Mouse (Mus musculus) adrenal gland, postnatal 25 days (tissue): ENCODE data around the gene Shroom1. TPM values are rescaled to one million over a fixed set of nuclear protein-coding genes. Genes with fewer than 3 reads are reported as not detected.
A peak's percentile ranks its signal among the peaks of the same experiment; 100 is the strongest.

Experiments
- DNase-seq: peaks from one replicate; pipeline ENCODE4 v3.0.0; 2021; ENCODE audit warnings: mixed read lengths
- total RNA-seq: library from RNA; stranded (reverse); gene quantifications from 2 replicates; pipeline ENCODE4 v1.2.3, GENCODE M21; 2021

Shroom1 gene
- total RNA-seq, 1 experiment from 2014 or later, result 4.6 TPM

DNA sequence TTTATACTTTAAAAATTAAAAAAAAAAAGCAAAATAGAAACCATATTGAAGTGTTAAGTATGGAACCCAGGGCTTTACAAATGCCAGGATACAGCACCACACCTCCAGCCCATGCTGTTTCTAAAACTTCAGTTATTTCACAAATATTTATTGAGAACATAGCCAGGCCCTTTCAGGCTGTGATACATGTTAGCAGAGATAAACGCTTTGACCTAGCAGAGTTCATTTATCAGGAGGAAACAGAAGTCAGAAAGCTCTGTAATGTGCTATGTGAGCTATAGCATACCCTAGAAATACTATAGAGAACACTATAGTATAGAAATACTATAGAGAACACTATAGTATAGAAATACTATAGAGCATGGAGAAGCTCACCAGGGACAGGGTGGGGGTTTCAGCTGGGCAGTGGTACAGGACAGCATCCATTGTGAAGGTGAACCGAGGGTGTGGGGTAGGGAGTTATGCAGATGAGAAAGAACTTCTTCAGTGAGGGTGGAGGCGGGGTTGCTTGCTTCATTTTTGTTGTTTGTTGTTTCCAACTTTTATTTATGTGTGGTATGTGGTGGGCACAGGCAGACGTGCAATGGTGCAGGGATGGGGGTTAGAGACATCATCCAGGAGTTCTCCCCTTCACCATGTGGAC lies 24.2 kb downstream of the Shroom1 start:
- no peak for DNase-seq

DNA sequence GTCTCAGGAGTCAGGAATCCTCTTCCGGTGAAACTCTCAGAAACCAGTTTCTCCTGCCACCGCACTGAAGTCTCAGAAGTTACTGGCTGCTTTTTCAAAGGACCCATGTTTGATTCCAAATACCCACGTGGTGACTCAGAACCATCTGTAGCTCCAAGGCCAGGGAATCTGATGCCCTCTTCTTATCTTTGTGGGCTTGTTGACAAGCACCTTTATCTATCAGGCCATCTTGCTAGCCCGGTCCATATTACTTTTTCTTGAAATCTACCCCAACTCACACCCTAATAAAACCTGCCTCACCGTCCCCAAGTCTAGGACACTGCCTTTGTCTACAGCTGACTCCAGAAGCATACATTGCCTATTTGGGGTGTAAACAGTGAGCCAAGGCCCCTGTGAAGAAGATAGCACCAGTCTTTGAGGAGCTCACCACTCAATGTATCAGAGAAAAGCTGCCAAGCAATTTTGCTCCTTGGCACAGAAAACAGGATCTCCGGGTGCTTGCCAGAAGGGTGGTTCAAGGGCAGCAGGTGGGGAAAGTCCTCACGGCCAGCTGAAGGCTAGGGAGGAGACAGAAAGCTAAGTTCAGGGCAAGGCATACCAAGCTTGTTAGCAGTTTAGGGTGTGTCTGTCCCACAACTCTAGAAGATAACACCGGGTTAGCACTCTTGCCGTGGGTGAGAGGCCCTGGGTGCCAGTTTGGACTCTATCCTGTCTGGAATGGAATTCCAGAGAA lies 26.3 kb downstream of the Shroom1 start:
- DNase-seq, result no peak

DNA sequence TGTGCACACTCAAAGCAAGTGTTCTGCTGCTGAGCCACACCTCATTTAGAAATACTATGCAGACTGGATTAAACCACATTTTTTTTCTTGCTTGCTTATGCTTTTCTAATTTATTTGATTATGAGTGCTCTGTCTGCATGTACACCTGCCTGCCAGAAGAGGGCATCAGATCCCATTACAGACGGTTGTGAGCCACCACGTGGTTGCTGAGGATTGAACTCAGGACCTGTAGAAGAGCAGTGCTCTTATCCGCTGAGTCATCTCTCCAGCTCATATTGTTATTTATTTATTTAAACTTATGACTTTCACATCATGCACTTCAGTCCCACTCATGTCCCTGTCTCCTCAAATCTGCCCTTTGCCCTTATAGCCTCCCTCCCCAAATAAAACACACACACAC lies 28.7 kb downstream of the Shroom1 start:
- no peak for DNase-seq

DNA sequence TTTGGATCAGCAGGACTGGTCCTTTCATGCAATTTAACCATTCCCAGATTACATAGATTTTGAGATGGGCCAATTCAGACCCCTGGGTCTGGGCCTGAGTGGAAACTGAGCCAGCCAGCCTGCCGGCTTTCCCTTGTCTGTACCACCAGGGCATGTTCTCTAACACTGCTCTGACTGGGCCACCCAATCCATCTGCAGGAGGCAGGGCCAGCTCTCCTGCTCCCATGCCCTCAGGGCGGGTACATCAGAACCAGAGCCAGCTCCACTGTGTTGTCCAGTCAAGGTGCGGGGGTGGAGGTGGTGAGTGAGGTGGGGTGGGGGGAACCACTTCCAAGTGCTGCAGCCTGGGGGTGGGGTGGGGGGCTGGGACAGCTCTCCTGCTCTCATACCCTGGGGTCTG lies 29.3 kb downstream of the Shroom1 start:
- DNase-seq, result no peak

DNA sequence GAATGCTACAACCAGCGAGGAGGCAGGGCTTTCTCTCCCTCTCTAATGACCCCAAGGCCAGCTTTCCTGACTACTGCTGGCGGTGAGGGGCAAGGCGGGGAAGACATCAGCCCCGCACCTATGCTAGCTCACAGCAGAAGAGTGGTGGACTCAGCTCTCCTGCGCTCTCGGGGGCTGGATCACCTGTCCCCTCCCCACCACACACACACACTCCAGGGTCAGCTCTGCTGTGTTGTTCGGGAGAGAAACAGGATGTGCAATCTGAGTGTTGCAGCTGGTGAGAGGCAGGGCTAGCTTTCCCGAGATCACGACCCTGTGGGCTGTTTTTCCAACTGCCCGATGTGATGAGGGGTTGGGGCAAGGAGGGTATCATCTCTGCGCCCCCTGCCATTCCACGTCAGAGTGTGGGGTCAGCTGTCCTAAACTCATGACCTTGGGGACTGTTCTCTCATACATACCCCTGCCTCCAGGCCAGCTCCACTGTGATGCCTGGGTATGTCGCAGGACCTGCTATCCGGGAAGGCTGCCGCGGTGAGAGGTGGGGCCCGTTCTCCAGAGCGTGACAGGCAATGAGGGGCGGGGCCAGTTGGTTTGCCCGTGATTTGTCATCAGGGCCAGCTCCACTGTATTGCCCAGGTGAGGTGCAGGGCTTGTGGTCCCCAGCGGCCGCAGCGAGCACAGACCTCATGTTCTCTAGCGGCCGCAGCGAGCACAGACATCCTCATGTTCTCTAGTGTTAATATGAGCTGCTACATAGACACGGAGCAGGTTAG lies 30.0 kb downstream of the Shroom1 start:
- peak; percentile 38 for DNase-seq

DNA sequence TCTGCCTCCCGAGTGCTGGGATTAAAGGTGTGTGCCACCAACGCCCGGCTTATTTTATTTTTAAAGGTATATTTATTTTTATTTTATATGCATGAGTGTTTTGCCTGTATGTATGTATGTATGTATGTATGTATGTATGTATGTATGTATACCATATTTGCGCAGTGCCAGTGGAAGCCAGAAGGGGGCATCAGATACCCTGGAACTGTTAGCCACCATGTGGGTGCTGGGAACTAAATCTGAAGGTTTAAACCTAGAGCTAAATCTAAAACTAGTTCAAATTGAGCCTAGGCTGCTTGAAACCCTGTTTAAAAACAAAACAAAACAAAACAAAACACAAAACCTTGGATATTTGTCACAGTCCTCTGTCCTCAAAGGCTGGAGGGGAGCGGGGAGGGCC lies 32.0 kb downstream of the Shroom1 start:
- DNase-seq, result no peak

DNA sequence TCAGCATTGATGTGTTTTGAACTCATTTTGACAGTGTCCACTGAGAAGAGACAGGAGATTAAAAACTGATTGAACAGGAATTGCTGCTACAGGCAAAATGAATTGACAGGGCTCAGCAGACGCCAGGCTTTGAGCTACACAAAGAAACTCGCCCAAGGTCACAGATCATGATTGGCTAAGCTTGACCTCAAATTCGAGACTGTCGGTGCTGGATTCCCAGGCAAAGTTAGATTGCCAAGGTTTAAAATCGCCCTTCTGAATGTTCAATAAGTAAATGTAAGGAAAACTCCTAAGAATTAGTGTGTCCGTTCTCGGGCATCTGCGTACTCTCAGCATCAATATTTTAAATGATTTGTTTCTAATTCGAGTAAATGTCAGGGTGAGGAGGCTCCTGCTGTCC lies 32.4 kb downstream of the Shroom1 start:
- DNase-seq, result no peak

DNA sequence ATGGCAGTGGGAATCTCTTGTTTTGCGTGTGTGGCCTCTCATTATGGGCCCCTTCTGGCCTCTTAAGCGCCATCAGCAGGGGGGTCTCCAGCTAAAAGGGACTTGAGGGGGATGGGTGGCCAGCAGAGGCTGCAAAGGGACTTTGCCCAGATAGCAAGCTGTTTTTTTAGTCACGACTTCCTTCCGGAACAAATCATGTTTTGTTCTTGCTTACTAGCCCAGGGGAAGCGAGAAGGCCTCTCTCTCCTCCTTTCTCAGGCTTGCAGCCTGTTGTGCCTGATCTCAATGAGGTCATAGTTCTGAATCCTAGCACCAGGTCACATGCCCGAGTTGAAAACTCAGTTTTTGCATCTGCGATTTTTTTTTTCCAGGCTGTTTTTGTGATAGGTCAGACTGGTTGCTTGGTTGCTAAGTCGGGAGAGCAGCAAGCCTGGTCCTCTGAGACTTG lies 35.0 kb downstream of the Shroom1 start:
- no peak for DNase-seq

DNA sequence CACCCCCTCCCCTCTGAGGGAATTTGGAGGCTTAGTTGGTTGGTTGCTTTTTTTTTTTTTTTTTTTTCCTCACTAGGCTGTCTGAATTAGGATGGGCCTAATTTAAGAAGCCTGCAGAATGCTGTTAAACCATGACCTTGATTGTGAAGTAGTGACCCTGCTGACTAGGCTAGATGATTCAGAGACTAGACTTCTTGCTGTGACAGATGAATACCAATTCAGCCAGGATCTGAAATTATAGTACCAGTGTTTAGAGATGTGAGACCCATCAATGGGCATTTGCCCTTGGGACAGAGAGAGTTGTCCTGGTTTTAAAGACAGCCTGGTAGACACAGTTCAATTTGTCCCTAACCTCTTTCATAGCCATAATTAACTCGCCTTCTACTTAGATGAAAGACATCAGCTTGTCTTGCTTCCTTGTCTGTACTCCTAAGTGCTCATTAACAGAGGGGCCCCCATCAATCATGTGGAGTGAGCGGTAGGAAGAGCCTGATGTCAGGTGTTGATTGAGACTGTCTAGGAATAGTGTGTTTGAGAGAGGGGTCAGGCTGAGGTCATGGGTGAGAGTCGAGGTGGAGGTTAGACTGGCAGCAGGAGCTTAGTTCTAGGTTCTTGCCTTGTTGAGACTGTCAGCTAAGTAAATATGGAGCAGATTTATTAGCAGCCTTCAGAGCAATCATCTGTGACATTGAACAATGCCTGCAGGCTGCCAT lies 36.4 kb downstream of the Shroom1 start:
- no peak for DNase-seq

DNA sequence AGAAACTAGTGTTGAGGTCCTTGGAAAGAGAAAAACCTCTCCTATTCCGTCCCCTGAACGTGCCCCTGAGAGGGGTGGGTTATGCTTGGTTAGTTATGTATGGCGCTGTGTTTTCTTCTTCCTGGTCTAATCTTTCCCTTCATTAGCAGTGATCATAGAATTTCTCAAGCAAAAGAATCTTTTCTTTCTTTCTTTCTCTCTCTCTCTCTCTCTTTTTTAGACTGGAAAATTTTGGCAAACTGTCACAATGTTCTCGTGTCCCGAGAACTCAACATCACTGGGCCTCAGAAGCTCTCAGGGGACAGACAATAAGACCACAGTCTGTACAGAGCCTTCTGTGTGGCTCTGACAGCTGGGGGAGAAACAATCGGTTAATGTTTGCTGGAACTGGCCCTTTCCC lies 38.4 kb downstream of the Shroom1 start:
- DNase-seq, result no peak

DNA sequence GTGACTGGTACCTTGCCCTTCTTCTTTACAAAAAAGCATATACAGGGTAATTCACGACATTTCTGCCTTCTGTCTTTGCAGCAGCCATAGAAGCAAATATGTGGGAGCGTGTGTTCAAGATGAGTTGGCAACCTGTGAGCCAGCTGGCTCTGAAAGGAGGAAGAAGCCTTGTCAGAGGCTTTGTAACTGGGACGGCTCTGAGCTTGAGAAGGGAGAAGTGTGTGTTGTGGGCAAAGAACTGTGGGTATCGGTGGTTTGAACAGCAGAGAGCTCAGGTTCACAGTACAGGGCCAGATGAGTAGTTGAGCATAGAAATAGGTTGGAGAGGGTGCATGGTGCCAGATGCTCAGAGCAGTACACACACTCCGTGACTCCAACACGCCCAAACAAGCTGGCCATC lies 39.9 kb downstream of the Shroom1 start:
- DNase-seq, result no peak

DNA sequence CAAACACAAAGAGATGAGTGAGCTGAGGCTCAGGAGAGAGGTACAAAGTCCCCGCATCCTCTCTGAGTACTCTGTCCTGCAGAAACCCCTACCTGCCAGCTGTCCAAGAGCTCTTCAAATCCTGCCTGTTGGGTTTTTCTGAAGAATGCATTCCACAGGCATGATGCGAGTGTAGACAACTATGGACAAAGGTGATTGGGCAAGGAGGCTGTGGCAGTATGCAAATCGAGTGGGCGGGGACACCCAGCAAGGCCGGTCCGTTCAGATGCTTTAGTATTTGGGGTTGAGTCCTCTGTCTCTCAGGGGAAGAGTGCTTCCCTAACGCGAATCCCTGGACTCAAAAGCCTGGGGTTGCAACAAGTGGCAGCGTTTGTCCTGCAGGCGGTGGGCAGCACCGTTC lies 43.6 kb downstream of the Shroom1 start:
- DNase-seq, result no peak

DNA sequence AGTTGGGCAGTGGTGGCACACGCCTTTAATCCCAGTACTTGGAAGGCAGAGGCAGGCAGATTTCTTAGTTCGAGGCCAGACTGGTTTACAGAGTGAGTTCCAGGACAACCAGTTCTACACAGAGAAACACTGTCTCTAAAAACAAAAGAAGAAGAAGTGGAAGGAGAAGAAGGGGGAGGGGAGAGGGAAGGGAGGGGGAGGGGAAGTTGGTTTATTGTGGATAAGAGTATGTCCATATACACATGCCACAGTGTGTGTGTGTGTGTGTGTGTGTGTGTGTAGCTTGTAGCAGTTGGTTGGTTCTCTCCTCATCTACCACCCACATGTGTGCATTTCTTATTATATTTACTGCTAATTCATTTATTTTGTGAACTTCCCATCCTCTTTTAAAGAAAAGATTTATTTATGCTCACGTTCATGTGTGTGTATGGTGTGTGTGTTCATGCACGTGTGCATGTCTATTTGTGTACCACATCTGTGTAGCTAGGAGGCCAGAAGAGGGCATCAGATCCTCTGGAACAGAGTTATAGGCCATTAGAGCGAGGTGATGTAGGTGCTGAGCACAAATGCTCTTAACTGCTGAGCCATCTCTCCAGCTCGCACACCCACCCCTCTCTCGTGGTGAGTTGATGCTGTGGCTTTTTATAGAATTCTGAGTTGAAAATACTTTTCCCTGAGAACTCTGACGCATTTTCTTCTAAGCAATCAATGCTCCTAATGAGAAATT lies 45.2 kb downstream of the Shroom1 start:
- DNase-seq, result no peak

DNA sequence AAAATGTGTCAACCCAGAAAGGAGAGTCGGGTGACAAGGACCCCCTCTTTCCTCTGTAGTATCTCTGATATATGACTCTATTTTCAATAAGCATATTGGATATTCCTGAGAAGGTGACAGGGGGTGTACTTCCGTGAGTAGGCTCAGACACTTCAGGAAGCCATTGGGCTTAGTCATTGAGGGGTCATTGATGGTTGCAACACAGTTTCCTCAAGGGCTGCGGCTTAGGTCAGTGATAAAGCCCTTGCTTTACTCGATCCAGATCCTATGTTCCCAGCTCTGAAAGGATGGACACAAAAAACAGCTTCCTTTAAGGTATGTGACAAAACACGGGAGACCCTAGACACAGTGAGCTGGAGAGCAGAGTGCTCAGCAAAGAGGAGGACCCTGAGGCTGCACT lies 46.7 kb downstream of the Shroom1 start:
- DNase-seq, result no peak

DNA sequence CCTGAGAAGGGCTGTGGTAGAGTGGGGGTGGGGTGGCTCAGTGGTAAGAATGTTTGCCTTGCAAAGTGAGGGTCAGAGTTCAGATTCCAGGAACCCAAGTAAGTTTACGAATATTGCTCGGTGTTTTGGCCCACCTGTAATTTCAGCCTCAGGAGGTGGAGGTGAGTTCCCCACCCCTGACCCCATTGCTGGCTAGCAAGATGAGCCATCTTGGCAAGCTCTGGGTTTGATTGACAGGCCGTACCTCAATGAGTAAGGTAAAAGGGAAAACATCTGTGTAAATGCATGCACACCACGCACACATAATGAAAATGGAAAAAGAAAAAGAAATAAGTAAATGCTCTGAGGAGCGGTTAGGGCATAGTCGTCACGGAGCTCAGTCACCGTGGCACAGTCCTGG lies 47.4 kb downstream of the Shroom1 start:
- no peak for DNase-seq

DNA sequence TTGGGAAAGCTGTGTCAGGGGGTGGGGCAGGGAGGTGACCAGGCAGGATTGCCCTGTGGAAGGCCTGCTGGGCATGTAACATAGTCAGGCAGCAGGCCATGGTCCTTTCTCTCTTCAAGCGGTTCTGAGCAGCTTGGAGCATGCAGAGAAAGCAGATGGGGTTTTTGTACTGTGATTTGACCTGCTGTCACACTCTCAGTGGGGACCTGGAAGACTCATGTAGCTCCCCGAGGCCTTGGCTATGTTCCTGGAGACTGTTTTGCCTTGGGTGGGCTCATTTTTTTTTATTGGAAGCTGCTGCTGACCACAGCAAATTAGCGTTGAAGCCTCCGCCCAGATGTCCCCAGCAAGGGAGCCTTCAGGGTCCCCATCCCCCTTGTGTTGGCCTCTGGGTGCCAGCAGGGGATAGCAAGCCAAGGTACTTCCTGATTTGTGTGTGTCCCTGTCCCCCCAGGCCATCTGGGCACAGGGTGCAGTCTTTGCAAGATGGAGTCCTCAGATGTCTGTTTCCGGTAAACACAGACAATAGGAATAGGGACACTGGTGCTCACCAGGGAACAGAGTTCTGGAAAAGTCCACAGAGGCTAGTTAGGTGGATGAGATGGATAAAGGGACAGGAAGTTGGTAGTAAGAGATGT lies 48.1 kb downstream of the Shroom1 start:
- DNase-seq, result no peak

DNA sequence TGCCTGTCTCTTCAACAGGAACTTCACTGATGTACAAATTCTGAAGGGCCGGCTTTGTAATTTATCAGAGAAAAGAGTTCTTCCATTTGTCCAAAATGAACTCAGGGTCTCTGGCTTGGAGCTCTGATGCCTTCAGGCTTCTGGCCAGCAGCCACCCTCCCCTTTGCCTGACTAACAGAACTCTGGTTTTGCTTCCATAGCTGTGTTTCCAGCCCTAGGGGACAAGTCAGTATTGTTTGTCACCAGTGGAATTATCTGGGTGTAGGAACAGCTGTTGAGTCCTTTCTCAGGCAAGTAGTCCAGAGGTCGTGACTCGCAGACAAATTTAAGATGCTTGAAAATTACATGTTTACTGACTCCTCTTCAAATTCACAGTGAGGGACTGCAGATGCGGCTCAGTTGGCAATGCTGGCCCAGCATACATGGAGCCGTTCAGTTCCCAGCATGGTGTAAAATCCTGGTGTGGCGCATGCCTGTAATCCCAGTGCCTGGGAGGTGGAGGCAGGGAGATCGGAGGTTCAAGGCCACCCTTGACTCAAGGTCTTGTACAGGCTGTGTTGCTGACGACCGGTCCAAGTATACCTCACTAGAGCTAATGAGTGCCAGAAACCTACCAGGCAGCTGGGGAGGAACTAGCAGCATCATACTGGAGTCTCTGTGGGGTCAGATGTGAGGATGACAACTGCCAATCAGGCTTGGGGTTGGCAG lies 50.2 kb downstream of the Shroom1 start:
- DNase-seq, result no peak

DNA sequence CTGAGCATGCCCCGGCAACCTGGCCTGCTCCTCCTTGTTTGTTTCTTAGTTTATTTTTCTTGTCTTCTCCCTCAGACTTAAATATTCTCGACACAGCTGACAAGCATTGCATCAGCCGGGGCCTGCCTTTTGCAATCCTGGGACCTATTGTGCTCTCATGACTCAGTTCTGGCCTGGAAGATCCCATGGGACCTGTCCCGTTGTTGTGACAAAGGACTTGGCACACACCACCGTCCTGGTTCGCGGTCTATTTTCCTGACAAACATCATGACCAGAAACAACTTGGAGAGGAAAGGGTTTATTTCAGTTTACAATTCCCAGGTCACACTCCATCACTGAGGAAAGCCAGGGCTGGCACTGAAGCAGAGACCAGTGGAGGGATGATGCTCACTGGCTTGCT lies 51.1 kb downstream of the Shroom1 start:
- peak; percentile 73 for DNase-seq

DNA sequence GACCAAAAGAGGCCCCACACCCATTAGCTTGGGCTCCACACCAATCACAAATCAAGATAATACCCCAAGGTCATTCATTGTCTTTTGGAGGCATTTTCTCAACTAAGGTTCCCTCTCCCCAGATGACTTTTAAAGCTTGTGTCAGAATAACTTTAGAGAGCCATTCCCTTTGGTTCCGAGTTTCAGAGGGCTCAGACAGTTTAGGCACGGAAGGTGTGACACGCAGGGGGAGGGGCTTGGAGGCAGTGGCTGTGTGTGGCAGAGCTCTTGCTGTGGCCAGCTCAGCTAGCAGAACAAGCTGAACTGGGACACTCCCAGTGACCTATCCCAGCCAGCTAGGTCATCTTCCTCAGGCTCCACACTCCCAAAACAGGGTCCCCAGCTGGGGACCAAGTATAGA lies 51.6 kb downstream of the Shroom1 start:
- DNase-seq, result no peak

DNA sequence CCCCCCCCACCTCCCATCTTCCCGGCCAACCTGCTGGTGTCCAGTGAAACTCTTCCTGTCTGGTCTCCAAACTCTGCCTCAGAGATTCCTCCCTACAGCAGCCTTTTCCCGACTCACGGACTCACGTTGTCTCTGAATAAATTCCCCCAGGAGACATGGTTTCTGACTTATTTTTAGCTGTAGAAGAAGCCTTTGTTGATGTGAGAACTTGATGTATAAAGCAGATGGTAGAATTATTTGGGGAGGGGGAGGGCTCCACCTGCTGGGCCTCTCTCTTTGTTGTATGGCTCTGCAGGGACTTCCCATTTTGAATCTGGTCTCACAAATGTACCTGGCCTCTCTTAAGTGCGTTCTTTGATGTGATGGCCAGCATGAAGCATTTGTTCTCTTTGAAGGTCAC lies 53.3 kb downstream of the Shroom1 start:
- DNase-seq, result no peak
